Mouse (Mus musculus): ENCODE results near the gene Cecr2. TPM values are rescaled to one million over a fixed set of nuclear protein-coding genes. Genes with fewer than 3 reads are reported as not detected.

The Cecr2 gene
- polyA plus RNA-seq, 1 experiment from 2014 or later = 7.2 TPM

DNA sequence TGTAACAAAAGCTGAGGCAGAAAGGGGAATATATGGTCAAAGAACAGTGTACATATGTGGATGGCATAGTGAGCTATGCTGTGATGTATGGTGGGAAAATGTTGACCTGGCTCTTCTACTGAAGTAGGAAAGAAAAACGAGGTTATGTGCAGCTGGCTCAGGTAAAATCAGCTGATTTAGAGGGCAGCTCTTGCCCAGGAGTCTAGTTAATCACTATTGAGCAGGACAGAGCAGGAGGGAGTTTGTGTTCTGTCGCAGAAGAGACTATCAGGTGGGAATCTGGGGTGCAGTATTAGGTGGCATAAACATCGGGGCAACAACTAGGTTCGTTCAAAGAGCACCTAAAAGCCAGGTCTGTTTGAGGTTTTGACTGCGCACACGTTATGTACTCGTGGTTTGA is 78.1 kb downstream of the Cecr2 start:
- ATAC-seq (replicated peaks; ENCODE audit: insufficient number of reproducible peaks, low FRiP score, low TSS enrichment, low read depth) = no peak
- 89% methylated on average over 7 of the region's 7 CpGs for WGBS

DNA sequence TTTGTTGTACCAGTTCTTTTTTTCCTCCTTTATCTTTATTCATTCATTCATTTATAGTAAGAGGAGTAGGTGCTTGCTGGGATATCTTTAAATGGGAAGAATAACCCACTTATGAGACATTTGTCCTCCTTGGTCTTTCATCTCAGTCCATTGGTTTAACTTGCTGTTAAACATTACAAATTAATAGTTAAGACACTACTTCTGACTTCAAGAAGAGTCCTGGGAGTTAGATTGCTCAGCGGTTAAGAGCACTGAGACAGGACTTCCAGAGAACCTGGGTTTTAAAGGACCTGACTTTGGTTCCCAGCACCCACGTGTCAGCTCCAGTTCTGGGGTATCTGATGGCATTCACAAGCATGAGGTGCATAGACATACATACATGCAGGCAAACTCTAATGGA is 80.2 kb downstream of the Cecr2 start:
- no peaks in the 10 kb centered on the region for H3K27me3 ChIP-seq (ENCODE audit: control insufficient read depth, insufficient read depth, low read length)
- no peaks in the 10 kb centered on the region for H3K4me1 ChIP-seq (ENCODE audit: control insufficient read depth, insufficient read depth, low read length)
- H3K9ac ChIP-seq (replicated peaks; ENCODE audit: low read length) = no peak overlapping the region
- no peaks in the 10 kb centered on the region for H3K36me3 ChIP-seq (replicated peaks; ENCODE audit: control insufficient read depth, insufficient read depth, low read depth, low read length)
- H3K4me2 ChIP-seq (ENCODE audit: low read depth, low read length) = no peak overlapping the region
- H3K4me3 ChIP-seq (ENCODE audit: low read depth, low read length) = no peak overlapping the region
- DNase-seq (ENCODE audit: low spot score) = no peak
- no peak for ATAC-seq (replicated peaks; ENCODE audit: insufficient number of reproducible peaks, low FRiP score, low TSS enrichment, low read depth)
- H3K27ac ChIP-seq (replicated peaks; ENCODE audit: low read depth, low read length) = no peak overlapping the region
- H3K9me3 ChIP-seq (replicated peaks; ENCODE audit: control insufficient read depth, low read length) = no peaks in the 10 kb centered on the region
- 86% methylated on average over 2 of the region's 2 CpGs for WGBS

More for the DNA sequence above, 78.1 kb downstream of the Cecr2 start:
- H3K9ac ChIP-seq (replicated peaks; ENCODE audit: low read length) = no peak overlapping the region
- H3K27me3 ChIP-seq (ENCODE audit: control insufficient read depth, insufficient read depth, low read length) = no peaks in the 10 kb centered on the region
- no peak for DNase-seq (ENCODE audit: low spot score)
- no peak overlapping the region for H3K4me3 ChIP-seq (ENCODE audit: low read depth, low read length)
- H3K36me3 ChIP-seq (replicated peaks; ENCODE audit: control insufficient read depth, insufficient read depth, low read depth, low read length) = no peaks in the 10 kb centered on the region
- H3K9me3 ChIP-seq (replicated peaks; ENCODE audit: control insufficient read depth, low read length) = no peaks in the 10 kb centered on the region
- H3K4me1 ChIP-seq (ENCODE audit: control insufficient read depth, insufficient read depth, low read length) = no peaks in the 10 kb centered on the region
- no peak overlapping the region for H3K27ac ChIP-seq (replicated peaks; ENCODE audit: low read depth, low read length)
- no peak overlapping the region for H3K4me2 ChIP-seq (ENCODE audit: low read depth, low read length)

GRCm38 (mm10) chr6:120761151-120761550 is 95.0 kb downstream of the Cecr2 start:
- no peaks in the 10 kb centered on the region for H3K9me3 ChIP-seq (replicated peaks; ENCODE audit: control insufficient read depth, low read length)
- no peak overlapping the region for H3K9ac ChIP-seq (replicated peaks; ENCODE audit: low read length)
- no peak for ATAC-seq (replicated peaks; ENCODE audit: insufficient number of reproducible peaks, low FRiP score, low TSS enrichment, low read depth)
- no peak overlapping the region for H3K4me2 ChIP-seq (ENCODE audit: low read depth, low read length)
- H3K27ac ChIP-seq (replicated peaks; ENCODE audit: low read depth, low read length) = no peak overlapping the region
- WGBS = 90% methylated on average over 2 of the region's 2 CpGs
- no peak for DNase-seq (ENCODE audit: low spot score)
- no peaks in the 10 kb centered on the region for H3K27me3 ChIP-seq (ENCODE audit: control insufficient read depth, insufficient read depth, low read length)
- H3K4me1 ChIP-seq (ENCODE audit: control insufficient read depth, insufficient read depth, low read length) = no peaks in the 10 kb centered on the region
- no peak overlapping the region for H3K4me3 ChIP-seq (ENCODE audit: low read depth, low read length)
- H3K36me3 ChIP-seq (replicated peaks; ENCODE audit: control insufficient read depth, insufficient read depth, low read depth, low read length) = no peaks in the 10 kb centered on the region; the same call in 1 of the 2 replicates

- no peak overlapping the region for H3K4me2 ChIP-seq (ENCODE audit: low read depth, low read length)
- H3K27ac ChIP-seq (replicated peaks; ENCODE audit: low read depth, low read length) = no peak overlapping the region
- H3K4me3 ChIP-seq (ENCODE audit: low read depth, low read length) = no peak overlapping the region
- no peak for ATAC-seq (replicated peaks; ENCODE audit: insufficient number of reproducible peaks, low FRiP score, low TSS enrichment, low read depth)
- H3K9ac ChIP-seq (replicated peaks; ENCODE audit: low read length) = no peak overlapping the region
- no peak for DNase-seq (ENCODE audit: low spot score)
- no peaks in the 10 kb centered on the region for H3K9me3 ChIP-seq (replicated peaks; ENCODE audit: control insufficient read depth, low read length)
- no peaks in the 10 kb centered on the region for H3K36me3 ChIP-seq (replicated peaks; ENCODE audit: control insufficient read depth, insufficient read depth, low read depth, low read length)
- no peaks in the 10 kb centered on the region for H3K27me3 ChIP-seq (ENCODE audit: control insufficient read depth, insufficient read depth, low read length)
- no peaks in the 10 kb centered on the region for H3K4me1 ChIP-seq (ENCODE audit: control insufficient read depth, insufficient read depth, low read length)
- WGBS = 83% methylated on average over 1 of the region's 1 CpGs
Measured at GRCm38 (mm10) chr6:120769972-120770371, 103.8 kb downstream of the Cecr2 start.

GRCm38 (mm10) chr6:120771366-120771765 is 105.2 kb downstream of the Cecr2 start:
- Histone ChIP-seq H3K4me3 (ENCODE audit: low read depth, low read length) (no peak overlapping the region), H3K27me3 (ENCODE audit: control insufficient read depth, insufficient read depth, low read length) (no peaks in the 10 kb centered on the region), H3K4me2 (ENCODE audit: low read depth, low read length) (no peak overlapping the region), H3K27ac (replicated peaks; ENCODE audit: low read depth, low read length) (no peak overlapping the region), H3K4me1 (ENCODE audit: control insufficient read depth, insufficient read depth, low read length) (no peaks in the 10 kb centered on the region), H3K36me3 (replicated peaks; ENCODE audit: control insufficient read depth, insufficient read depth, low read depth, low read length) (no peaks in the 10 kb centered on the region), H3K9me3 (replicated peaks; ENCODE audit: control insufficient read depth, low read length) (no peaks in the 10 kb centered on the region), H3K9ac (replicated peaks; ENCODE audit: low read length) (no peak overlapping the region)
- no peak for DNase-seq (ENCODE audit: low spot score)
- ATAC-seq (replicated peaks; ENCODE audit: insufficient number of reproducible peaks, low FRiP score, low TSS enrichment, low read depth) = no peak
- 82% methylated on average over 1 of the region's 1 CpGs for WGBS

DNA sequence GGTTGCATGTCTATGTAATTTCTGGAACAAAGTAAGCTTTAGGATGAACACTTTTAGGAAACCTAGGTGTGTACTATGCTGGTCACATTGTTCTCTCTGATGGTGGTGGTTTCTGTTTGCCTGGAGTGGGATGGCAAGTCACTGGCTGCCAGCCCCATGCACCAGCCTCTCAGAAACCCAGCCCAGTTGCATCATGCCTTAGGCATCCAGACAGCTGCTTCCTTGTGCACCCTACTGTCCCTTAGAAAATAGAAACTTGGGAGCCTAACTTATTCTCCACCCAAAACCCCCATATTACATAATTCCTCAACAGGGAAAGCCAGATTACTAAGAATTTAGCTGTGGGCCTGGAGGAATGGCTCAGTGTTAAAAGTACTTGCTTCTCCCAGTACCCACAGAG is 105.9 kb downstream of the Cecr2 start:
- no peak overlapping the region for H3K9ac ChIP-seq (replicated peaks; ENCODE audit: low read length)
- H3K27ac ChIP-seq (replicated peaks; ENCODE audit: low read depth, low read length) = no peak overlapping the region

DNA sequence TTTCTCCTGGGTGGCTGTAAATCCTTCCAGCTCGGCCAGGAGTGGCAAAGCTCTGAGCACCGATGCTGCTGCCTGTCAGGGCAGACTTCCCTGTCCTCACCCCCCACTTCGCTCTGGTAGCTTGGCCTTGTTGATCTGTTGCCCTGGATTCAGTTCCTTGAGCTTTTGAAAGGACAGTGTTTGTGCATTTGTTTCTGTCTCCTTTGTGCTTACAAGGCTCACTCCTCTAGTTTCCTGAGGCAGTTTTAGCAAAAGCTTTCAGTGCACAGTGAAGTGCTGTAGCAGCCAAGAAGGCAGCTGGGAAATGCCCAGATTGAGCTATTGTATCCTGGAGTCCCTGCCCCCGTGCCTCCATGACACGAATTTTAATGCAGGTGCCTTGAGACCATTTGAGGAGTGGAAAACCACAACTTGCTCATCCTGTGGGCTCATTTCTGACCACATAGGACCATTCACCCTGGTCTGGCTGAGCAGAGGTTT is 107.0 kb downstream of the Cecr2 start, which contains the start of gene Slc25a18:
Gene Slc25a18 (plus strand): TSS at position 430 of the 480 bp plus-strand sequence.
- Histone ChIP-seq H3K9me3 (replicated peaks; ENCODE audit: control insufficient read depth, low read length) (no peaks in the 10 kb centered on the region), H3K27ac (replicated peaks; ENCODE audit: low read depth, low read length) (no peak within 1 kb of the TSS), H3K27me3 (ENCODE audit: control insufficient read depth, insufficient read depth, low read length) (no peaks in the 10 kb centered on the region), H3K4me3 (ENCODE audit: low read depth, low read length) (no peak within 1 kb of the TSS), H3K4me1 (ENCODE audit: control insufficient read depth, insufficient read depth, low read length) (no peaks in the 10 kb centered on the region), H3K36me3 (replicated peaks; ENCODE audit: control insufficient read depth, insufficient read depth, low read depth, low read length) (no peaks in the 10 kb centered on the region), H3K4me2 (ENCODE audit: low read depth, low read length) (no peak within 1 kb of the TSS), H3K9ac (replicated peaks; ENCODE audit: low read length) (no peak within 1 kb of the TSS)
- ATAC-seq (replicated peaks; ENCODE audit: insufficient number of reproducible peaks, low FRiP score, low TSS enrichment, low read depth) (no peak), DNase-seq (ENCODE audit: low spot score) (peak; percentile 6)
- WGBS = 68% methylated on average over 5 of the region's 5 CpGs

More for the DNA sequence above, 105.9 kb downstream of the Cecr2 start:
- no peak for DNase-seq (ENCODE audit: low spot score)
- H3K4me1 ChIP-seq (ENCODE audit: control insufficient read depth, insufficient read depth, low read length) = no peaks in the 10 kb centered on the region
- no peaks in the 10 kb centered on the region for H3K36me3 ChIP-seq (replicated peaks; ENCODE audit: control insufficient read depth, insufficient read depth, low read depth, low read length)
- H3K27me3 ChIP-seq (ENCODE audit: control insufficient read depth, insufficient read depth, low read length) = no peaks in the 10 kb centered on the region
- H3K4me3 ChIP-seq (ENCODE audit: low read depth, low read length) = no peak overlapping the region
- ATAC-seq (replicated peaks; ENCODE audit: insufficient number of reproducible peaks, low FRiP score, low TSS enrichment, low read depth) = no peak
- no peaks in the 10 kb centered on the region for H3K9me3 ChIP-seq (replicated peaks; ENCODE audit: control insufficient read depth, low read length)
- no peak overlapping the region for H3K4me2 ChIP-seq (ENCODE audit: low read depth, low read length)

DNA sequence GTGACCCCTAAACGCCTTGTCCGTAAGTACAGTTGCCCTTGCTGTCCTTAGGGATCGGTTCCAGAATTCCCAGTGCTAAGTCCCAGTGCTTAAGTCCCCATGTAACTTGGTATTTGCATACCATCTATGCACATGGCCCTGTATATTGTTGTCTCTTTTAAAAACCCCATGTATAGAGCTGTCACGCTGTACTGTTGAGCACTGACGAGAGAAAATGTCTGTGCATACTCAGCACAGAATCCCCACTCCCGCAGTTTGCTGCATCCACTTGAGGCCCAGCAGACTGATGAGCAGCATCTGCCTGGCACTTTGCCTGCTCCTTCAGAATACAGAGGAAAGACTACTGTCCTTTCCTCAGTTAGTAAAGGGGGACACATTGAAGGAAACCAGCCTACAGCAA is 107.6 kb downstream of the Cecr2 start:
- 87% methylated on average over 6 of the region's 6 CpGs for WGBS

More for the DNA sequence above, 107.6 kb downstream of the Cecr2 start:
- no peak for DNase-seq (ENCODE audit: low spot score)
- Histone ChIP-seq H3K27ac (replicated peaks; ENCODE audit: low read depth, low read length) (no peak overlapping the region), H3K4me3 (ENCODE audit: low read depth, low read length) (no peak overlapping the region), H3K27me3 (ENCODE audit: control insufficient read depth, insufficient read depth, low read length) (no peaks in the 10 kb centered on the region), H3K4me1 (ENCODE audit: control insufficient read depth, insufficient read depth, low read length) (no peaks in the 10 kb centered on the region), H3K9ac (replicated peaks; ENCODE audit: low read length) (no peak overlapping the region), H3K4me2 (ENCODE audit: low read depth, low read length) (no peak overlapping the region), H3K9me3 (replicated peaks; ENCODE audit: control insufficient read depth, low read length) (no peaks in the 10 kb centered on the region), H3K36me3 (replicated peaks; ENCODE audit: control insufficient read depth, insufficient read depth, low read depth, low read length) (no peaks in the 10 kb centered on the region)
- ATAC-seq (replicated peaks; ENCODE audit: insufficient number of reproducible peaks, low FRiP score, low TSS enrichment, low read depth) = no peak
